Mouse (Mus musculus) intestine, embryonic 16.5 days (tissue): ENCODE measurements around the gene Dtwd1. TPM values are rescaled to one million over a fixed set of nuclear protein-coding genes. Genes with fewer than 3 reads are reported as not detected.
"Not testable (repeated sequence)": the region's sequence is repeated elsewhere in the genome, so short reads cannot be mapped to it uniquely, and the experiment has no call there.

ENCODE experiments used
- ATAC-seq: fragments of 200-750 bp; cut with Nextera tagmentation; 2 replicates; pipeline ENCODE4 v1.8.0; 2017; ENCODE audit warnings: moderate TSS enrichment, moderate library complexity
- H3K27ac ChIP-seq: fragments of 300-500 bp; sonication (generic); 2 replicates; pipeline ENCODE4 v1.5.1; 2014; ENCODE audit warnings: mild to moderate bottlenecking, low read length
- H3K27me3 ChIP-seq: fragments of 300-500 bp; sonication (generic); replicated peaks from 2 replicates; pipeline ENCODE4 v1.6.1; 2014; ENCODE audit warnings: low read length, control low read depth, mixed read lengths; ENCODE audit not compliant: control insufficient read depth, insufficient read depth
- H3K36me3 ChIP-seq: fragments of 300-500 bp; sonication (generic); 2 replicates; pipeline ENCODE4 v1.6.1; 2014; ENCODE audit warnings: low read length, control low read depth; ENCODE audit not compliant: control insufficient read depth, insufficient read depth
- H3K4me1 ChIP-seq: fragments of 300-500 bp; sonication (generic); 2 replicates; pipeline ENCODE4 v1.6.1; 2014; ENCODE audit warnings: low read length, control low read depth, mixed read lengths; ENCODE audit not compliant: control insufficient read depth, insufficient read depth
- H3K4me2 ChIP-seq: fragments of 300-500 bp; sonication (generic); 2 replicates; pipeline ENCODE4 v1.6.1; 2014; ENCODE audit warnings: low read depth, low read length, control low read depth
- H3K4me3 ChIP-seq: fragments of 300-500 bp; sonication (generic); 2 replicates; pipeline ENCODE4 v1.5.1; 2014; ENCODE audit warnings: mild to moderate bottlenecking, low read length
- H3K9ac ChIP-seq: fragments of 300-500 bp; sonication (generic); 2 replicates; pipeline ENCODE4 v1.6.1; 2014; ENCODE audit warnings: low read depth, low read length
- H3K9me3 ChIP-seq: fragments of 300-500 bp; sonication (generic); 2 replicates; pipeline ENCODE4 v1.6.1; 2016; ENCODE audit warnings: low read length, control low read depth; ENCODE audit not compliant: control insufficient read depth
- WGBS: fragments of 180-500 bp; shearing (Covaris S2); extraction: QIAGEN DNeasy Blood & Tissue Kit; methylation state at CpG from one replicate; pipeline ENCODE4 v1.1.7; 2014; 5-methylcytosine and 5-hydroxymethylcytosine counted together
- polyA plus RNA-seq: library from polyadenylated mRNA; unstranded; fragments of >200 nt; fragmentation: Nextera tagmentation; extraction: Ambion mirVana; gene quantifications from 2 replicates; pipeline ENCODE4 v1.2.1, GENCODE M21; 2015

Gene Dtwd1
- polyA plus RNA-seq, 1 experiment from 2014 or later, result 27.7 TPM

DNA sequence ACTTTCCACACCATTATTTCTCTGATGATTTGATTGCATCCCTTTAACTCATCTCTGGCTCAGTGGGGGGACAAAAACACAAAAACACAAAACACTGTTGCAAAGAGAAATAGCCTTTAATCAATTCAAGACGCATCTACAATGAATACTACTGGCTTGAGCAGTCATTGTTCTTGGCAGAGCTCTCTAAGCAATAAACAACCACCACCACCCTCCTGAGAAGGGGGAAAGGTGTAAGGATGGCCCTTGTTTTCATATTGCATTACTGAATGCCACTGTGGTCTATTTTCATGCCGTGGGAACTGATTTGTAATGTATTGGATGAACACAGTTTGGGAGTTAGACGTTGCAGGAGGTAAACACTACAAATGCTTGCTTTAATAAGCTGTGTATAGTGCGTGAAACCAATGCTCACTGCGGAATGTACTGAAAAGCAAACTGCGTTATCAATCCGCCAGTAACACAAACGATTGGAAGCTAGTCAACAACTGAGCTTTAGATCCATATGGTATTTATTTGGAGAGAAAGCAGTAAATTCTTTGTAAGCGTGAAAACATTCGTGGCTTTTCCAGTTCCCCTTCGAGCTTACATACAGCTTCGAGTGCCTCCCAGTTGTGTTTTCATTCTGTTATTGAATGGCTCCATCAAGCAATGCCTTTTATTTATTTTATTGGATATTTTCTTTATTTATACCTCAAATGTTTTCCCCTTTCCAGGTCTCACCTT, 43.9 kb downstream of the Dtwd1 start:
- WGBS, result 72% methylated on average over 12 of the region's 12 CpGs
- H3K36me3 ChIP-seq, result no peaks in the 10 kb centered on the region
- H3K27ac ChIP-seq, result no peak overlapping the region
- ATAC-seq, result no peak
- no peaks in the 10 kb centered on the region for H3K9me3 ChIP-seq
- H3K9ac ChIP-seq, result no peak overlapping the region
- H3K27me3 ChIP-seq, result no peaks in the 10 kb centered on the region
- no peak overlapping the region for H3K4me3 ChIP-seq
- H3K4me2 ChIP-seq, result no peak overlapping the region
- no peaks in the 10 kb centered on the region for H3K4me1 ChIP-seq

- no peak for ATAC-seq
- no peaks in the 10 kb centered on the region for H3K36me3 ChIP-seq
- no peaks in the 10 kb centered on the region for H3K4me1 ChIP-seq
- no peak overlapping the region for H3K4me2 ChIP-seq
- no peak overlapping the region for H3K27ac ChIP-seq
- no peaks in the 10 kb centered on the region for H3K27me3 ChIP-seq
- no peaks in the 10 kb centered on the region for H3K9me3 ChIP-seq
- H3K9ac ChIP-seq, result no peak overlapping the region
- WGBS, result 77% methylated on average over 3 of the region's 3 CpGs
- no peak overlapping the region for H3K4me3 ChIP-seq
These were observed 47.0 kb downstream of the Dtwd1 start for GRCm38 (mm10) chr2:126198971-126199370.

DNA sequence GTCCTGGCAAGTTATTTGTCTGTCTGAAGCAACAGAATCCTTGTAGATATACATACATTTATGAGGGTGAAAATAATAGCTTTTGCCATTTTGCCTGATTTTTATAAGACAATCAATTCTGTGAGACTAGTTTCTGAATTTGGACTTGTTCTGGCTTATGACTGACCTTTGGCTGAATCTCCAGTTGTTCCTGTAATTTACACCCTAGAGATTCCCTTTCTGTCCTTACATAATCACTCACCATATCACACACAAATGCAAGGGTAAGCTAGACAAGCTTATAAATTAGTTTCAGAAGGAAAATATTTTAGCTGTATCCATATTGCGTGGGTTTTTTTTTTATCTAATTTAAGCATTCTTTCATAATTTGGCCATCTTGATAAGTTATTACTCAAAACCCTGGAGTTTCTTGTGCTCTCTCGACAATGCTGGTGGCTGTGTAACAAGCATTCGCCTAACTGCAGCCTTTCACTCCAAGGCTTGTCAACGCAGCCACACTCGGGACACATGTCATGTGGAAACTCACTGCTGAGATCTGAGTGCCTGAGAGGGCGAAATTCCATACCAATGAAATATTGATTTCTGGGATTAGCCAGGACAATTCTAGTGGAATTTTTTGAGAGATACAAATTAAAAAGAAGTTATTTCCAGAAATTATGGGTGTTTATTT, 59.2 kb downstream of the Dtwd1 start:
- Histone ChIP-seq H3K27ac (no peak overlapping the region), H3K4me2 (no peak overlapping the region), H3K9me3 (0 out of 2 replicates have a peak, but pooled peaks cover 2% of the 10 kb centered on the region), H3K27me3 (no peaks in the 10 kb centered on the region), H3K4me3 (no peak overlapping the region), H3K4me1 (no peaks in the 10 kb centered on the region), H3K36me3 (no peaks in the 10 kb centered on the region), H3K9ac (no peak overlapping the region)
- ATAC-seq, result no peak
- WGBS, result 84% methylated on average over 6 of the region's 6 CpGs

DNA sequence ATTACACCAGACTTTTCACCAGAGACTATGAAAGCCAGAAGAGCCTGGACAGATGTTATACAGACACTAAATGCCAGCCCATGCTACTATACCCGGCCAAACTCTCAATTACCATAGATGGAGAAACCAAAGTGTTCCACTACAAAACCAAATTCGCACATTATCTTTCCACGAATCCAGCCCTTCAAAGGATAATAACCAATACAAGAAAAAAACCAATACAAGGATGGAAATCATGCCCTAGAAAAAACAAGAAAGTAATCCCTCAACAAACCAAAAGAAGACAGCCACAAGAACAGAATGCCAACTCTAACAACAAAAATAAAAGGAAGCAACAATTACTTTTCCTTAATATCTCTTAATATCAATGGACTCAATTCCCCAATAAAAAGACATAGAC, 62.9 kb downstream of the Dtwd1 start, which contains the start of gene Gm17555:
TSS of gene Gm17555 (plus strand) at position 301 of the 400 bp plus-strand sequence.
- not testable (repeated sequence) for H3K36me3 ChIP-seq, H3K27ac ChIP-seq, H3K27me3 ChIP-seq, H3K9ac ChIP-seq, ATAC-seq, H3K9me3 ChIP-seq, H3K4me1 ChIP-seq, H3K4me2 ChIP-seq, H3K4me3 ChIP-seq
- 81% methylated on average over 3 of the region's 3 CpGs for WGBS

Other genes starting within 250 kb of the Dtwd1 start
- gene Fgf7, start 117.5 kb upstream of the Dtwd1 start, polyA plus RNA-seq, result 0.31 and 0.33 TPM in 2 replicates
- gene Fam227b, start 137 bp upstream of the Dtwd1 start, polyA plus RNA-seq, result not detected in 2 replicates
- not detected in 2 replicates for gene Gm17555, start 63.0 kb downstream of the Dtwd1 start, polyA plus RNA-seq